Mouse (Mus musculus) ovary, postnatal 14 days (tissue): Measurements from ENCODE around the gene Mab21l1.

Experiments
- DNase-seq: peaks from one replicate; pipeline ENCODE4 v3.0.0; 2022; ENCODE audit warnings: low spot score

The Mab21l1 gene

DNA sequence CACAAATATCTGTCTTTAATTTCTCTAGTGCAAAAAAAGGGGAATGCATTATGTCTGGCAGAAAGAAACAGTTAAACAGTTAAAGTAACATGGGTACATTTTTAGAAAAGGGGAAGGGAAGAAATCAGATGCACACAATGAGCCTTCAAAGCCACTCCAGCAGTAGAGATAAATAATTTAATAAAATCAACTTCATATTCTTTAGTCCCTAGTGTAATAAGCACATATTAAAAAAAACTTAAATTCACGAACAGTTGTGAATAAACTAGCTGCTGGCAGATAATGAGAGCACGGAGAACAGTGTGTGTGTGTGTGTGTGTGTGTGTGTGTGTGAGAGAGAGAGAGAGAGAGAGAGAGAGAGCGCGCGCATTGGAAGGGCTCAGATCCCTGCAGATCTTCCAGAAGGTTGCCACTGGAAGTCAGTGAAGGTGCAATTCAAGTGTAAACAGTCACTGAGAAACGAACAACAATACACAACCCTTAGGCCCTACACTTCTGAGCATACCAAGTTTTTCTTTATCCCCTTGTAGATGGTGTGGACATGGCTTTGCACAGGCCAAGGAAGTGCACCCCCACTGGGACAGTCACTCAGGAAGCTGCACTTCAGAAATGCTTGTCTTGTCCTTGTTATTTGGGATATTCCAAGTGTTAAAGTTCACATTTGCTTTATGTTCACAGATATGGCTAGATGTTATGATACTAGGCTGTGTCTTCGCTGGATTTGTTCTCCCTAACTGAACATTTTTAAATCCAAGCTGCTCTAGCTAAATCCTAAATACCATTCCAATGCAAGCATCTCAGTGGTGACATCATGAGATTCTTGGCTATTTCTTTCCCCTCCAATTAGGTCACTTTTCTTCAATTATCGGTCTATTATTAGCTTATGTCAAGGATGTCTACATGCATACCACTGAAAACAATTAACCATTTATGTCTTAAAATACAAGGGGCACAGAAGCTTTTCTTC is 3.3 kb upstream of the Mab21l1 start:
- DNase-seq: no peak

DNA sequence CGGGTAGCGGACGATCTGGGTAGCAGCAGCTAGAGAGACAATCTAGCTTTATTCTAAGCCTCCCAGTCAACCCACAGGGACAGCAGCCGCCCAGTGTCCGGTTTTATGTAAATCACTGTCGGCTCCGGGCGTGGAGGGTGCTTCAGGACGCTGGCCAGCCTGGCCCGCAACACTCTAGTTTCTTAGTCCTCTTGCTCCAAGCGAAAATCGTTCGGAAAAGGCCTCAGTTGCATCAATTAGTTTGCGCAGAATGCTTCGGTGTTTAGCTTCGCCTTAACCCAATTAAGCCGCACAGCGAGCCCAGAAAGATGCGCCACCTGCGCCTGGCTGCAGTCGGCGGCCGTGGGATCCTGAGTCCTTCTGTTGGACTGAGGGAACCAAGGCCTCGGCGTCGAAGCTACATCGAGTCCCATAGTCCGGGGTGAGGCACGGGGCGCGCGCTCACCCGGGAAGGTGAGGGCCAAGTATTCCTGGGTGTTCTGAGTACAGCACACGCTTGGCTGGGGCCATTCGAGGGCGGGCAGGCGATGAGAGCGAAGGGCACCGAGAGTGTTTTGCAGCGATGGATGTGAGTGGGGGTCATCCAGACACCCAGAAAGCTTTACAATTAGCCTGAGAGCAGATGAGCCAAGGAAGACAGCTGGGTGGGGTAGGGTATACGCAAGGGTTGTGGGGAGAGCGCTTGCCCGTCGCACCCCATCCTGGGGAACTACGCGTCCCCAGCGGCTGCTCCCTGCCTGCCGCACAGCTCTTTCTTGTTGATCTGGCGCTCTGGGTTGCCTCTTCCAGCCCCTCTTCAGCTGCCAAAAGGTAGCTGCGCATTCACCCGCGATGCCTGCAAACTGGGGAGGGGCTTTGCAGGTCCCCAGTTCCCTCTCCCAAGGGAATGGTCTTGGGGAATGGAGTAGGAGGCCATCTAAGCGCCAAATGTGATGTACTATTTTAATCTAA is 1.9 kb upstream of the Mab21l1 start:
- no peak for DNase-seq

GRCm38 (mm10) chr3:55781429-55782055 is 768 bp upstream of the Mab21l1 start:
- DNase-seq: no peak

DNA sequence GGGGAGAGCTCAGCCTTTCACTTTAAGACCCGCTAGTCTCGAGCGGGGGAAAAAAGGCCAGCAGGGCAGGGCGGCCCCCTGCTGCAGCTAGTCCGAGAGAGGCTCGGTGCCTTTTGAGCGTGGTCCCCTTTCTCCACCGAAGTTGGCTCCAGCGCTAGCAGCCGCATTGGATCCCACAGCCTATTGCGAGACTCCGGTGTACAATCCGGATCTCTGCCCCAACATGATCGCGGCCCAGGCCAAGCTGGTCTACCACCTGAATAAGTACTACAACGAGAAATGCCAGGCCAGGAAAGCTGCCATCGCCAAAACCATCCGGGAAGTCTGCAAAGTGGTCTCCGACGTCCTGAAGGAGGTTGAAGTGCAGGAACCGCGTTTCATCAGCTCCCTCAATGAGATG is 461 bp downstream of the Mab21l1 start:
- DNase-seq: no peak

GRCm38 (mm10) chr3:55783171-55784081 is 1.1 kb downstream of the Mab21l1 start:
- no peak for DNase-seq

- no peak for DNase-seq
These were observed 1.8 kb downstream of the Mab21l1 start for GRCm38 (mm10) chr3:55784101-55784500.

GRCm38 (mm10) chr3:55785266-55785980 is 3.1 kb downstream of the Mab21l1 start:
- no peak for DNase-seq

DNA sequence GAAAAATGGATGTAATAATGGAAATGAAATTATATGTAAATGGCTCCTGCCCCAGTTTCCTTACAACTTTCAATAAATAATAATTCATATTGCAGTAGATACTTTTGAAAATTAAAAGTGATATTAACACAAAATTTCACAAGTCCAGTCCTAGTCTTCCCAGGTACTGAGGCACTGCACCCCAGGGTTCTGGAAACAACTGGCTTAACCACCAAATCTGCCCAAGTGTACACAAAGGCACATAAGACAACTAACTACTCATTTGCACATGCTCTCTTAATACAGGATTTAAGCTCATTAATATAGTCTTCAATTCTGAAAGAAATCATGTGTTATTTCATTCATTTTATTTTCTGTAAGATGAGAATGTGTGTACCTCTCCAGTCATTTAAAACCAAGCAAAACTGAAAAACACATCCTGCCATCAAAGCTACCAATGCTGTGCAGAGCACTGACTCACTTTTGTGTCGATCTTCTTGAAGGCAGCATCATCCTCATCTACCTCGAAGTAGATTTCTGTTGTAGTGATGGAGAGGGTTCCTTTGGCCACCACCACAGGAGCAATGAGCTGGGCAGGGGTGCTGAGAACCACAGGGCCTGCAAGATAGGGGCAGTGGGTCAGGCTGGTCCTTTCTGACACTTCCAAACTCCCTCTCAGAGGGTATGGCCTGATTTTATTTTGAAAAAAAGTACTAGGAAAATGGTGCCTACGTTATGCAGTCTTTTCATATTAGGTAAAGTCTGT is 3.8 kb downstream of the Mab21l1 start:
- no peak for DNase-seq

- DNase-seq: no peak
These were observed 4.7 kb downstream of the Mab21l1 start for GRCm38 (mm10) chr3:55786835-55787486.

- peak; percentile 38 for DNase-seq
These were observed 5.3 kb downstream of the Mab21l1 start for GRCm38 (mm10) chr3:55787487-55788213.

DNA sequence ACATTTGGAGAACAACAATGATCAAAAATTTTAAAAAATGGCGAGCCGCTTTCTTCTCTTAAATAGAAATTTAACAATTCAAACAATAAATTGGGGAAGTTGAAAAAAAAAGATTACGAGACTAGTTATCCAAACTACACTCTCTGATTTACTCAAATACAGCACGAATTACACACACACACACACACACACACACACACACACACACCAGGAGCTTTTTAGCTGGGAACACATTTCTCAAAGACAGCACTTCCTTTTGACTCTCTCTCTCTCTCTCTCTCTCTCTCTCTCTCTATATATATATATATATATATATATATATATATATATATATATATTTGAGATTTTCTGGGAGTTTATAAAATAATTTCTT is 5.9 kb downstream of the Mab21l1 start:
- DNase-seq: no peak

GRCm38 (mm10) chr3:55788621-55789201 is 6.4 kb downstream of the Mab21l1 start:
- DNase-seq: no peak

- no peak for DNase-seq
These were observed 7.5 kb downstream of the Mab21l1 start for GRCm38 (mm10) chr3:55789856-55790255.

DNA sequence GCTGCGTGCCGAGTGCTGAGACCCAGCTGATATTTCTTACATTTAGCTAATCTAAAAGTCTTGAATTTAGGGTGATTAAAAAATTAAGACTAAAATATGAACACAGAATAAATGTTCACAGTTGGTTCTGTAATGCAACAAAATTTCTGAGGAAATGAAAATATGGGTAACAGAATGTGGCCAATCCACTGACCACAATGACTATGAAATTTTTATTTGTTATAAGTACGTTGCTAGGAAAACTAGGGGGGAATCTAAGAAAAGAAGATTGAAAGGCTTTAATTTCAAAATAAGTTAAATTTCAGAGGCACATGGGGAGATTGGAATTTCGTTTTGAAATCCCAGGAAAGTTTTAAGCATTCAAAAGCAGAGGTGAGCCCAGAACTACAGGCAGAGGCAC is 8.3 kb downstream of the Mab21l1 start:
- no peak for DNase-seq

GRCm38 (mm10) chr3:55792251-55792650 is 9.9 kb downstream of the Mab21l1 start:
- DNase-seq: no peak

GRCm38 (mm10) chr3:55793842-55794575 is 11.7 kb downstream of the Mab21l1 start:
- DNase-seq: peak; percentile 39

DNA sequence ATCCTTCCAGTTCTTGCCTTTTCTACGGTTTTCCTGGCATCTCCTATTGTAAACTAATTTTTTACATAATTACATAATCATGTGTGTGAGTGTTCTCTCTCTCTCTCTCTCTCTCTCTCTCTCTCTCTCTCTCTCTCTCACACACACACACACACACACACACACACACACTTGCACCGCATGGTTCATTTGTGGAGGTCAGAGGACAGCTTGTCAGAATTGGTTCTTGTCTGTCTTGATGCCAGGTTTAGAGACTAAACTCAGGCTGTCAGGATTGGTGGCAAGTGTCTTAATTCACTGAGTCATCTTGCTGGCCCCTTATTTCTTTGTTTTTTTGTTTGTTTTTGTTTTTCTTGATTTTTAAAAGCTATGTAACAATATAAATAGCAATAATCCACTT is 12.5 kb downstream of the Mab21l1 start:
- no peak for DNase-seq
